Comparison of ENCODE assay signal across 19 mouse cellular contexts in genomic region chr1:184938106-184938505, GRCm38 (mm10). TPM values are rescaled to one million over a fixed set of nuclear protein-coding genes. Genes with fewer than 3 reads are reported as not detected.
DNase-seq lines count a peak whose midpoint lies in the region; ATAC-seq and TF ChIP-seq lines count a peak whose summit lies in the region.
"Had no signal": no experiment of that assay in that cellular context is flagged by ENCODE, and none has a peak within 500 bp of the region (broad histone marks: within the 10 kb centered on the region; RNA-seq: fewer than 3 reads in every experiment).

No protein-coding gene starts in this region.

- H3K9ac ChIP-seq in hindbrain, postnatal 0 days (replicated peaks; ENCODE audit: low read length) = no peak overlapping the region
- H3K9ac ChIP-seq: heart, embryonic 15.5 days; hindbrain, embryonic 15.5 days had no signal

- H3K4me2 ChIP-seq in hindbrain, postnatal 0 days (ENCODE audit: low read depth, low read length) = no peak overlapping the region
- H3K4me2 ChIP-seq: heart, embryonic 11.5 days; heart, embryonic 15.5 days; hindbrain, embryonic 15.5 days had no signal

- no peak for TF ChIP-seq CTCF in hindbrain, postnatal 0 days (IDR thresholded peaks at IDR 0.05; ENCODE audit: low read depth)

- 68% methylated on average over 4 of the region's 4 CpGs for WGBS in hindbrain, postnatal 0 days
- 96% methylated on average over 4 of the region's 4 CpGs for WGBS in hindbrain, embryonic 10.5 days

- no peaks in the 10 kb centered on the region for H3K36me3 ChIP-seq in hindbrain, postnatal 0 days (ENCODE audit: insufficient read depth, low read length)
- H3K36me3 ChIP-seq in hindbrain, embryonic 10.5 days = peaks cover 10% of the 10 kb centered on the region
- H3K36me3 ChIP-seq: heart, embryonic 15.5 days had no signal

- no peak for ATAC-seq in hindbrain, postnatal 0 days
- ATAC-seq: forebrain, embryonic 14.5 days had no signal

- no peaks in the 10 kb centered on the region for H3K4me1 ChIP-seq in hindbrain, postnatal 0 days (ENCODE audit: insufficient read depth, low read length)
- no peaks in the 10 kb centered on the region for H3K4me1 ChIP-seq in hindbrain, embryonic 10.5 days (replicated peaks)
- H3K4me1 ChIP-seq: heart, embryonic 15.5 days; hindbrain, embryonic 15.5 days had no signal

- H3K4me3 ChIP-seq in hindbrain, postnatal 0 days (ENCODE audit: low read length) = no peak overlapping the region
- no peak overlapping the region for H3K4me3 ChIP-seq in hindbrain, embryonic 10.5 days
- H3K4me3 ChIP-seq: embryonic facial prominence, embryonic 10.5 days; gastrocnemius, adult 2 months; heart, adult 2 months; heart, embryonic 15.5 days; hindbrain, embryonic 15.5 days had no signal

- H3K27ac ChIP-seq in hindbrain, postnatal 0 days = no peak overlapping the region
- H3K27ac ChIP-seq in hindbrain, embryonic 10.5 days = no peak overlapping the region
- H3K27ac ChIP-seq: embryonic facial prominence, embryonic 10.5 days; gastrocnemius, adult 2 months; heart, adult 2 months; heart, embryonic 15.5 days; hindbrain, embryonic 15.5 days had no signal

- no peaks in the 10 kb centered on the region for H3K9me3 ChIP-seq in hindbrain, postnatal 0 days (ENCODE audit: low read length)
- no peaks in the 10 kb centered on the region for H3K9me3 ChIP-seq in hindbrain, embryonic 10.5 days
- H3K9me3 ChIP-seq: embryonic facial prominence, embryonic 10.5 days; heart, embryonic 15.5 days; hindbrain, embryonic 15.5 days had no signal

- H3K27me3 ChIP-seq in hindbrain, postnatal 0 days (ENCODE audit: insufficient read depth, low read length) = no peaks in the 10 kb centered on the region
- H3K27me3 ChIP-seq in hindbrain, embryonic 10.5 days (ENCODE audit: insufficient read depth, poor library complexity, severe bottlenecking) = no peaks in the 10 kb centered on the region
- H3K27me3 ChIP-seq: heart, embryonic 15.5 days; hindbrain, embryonic 15.5 days had no signal

- peak; percentile 12 for DNase-seq in hindbrain, postnatal 0 days (ENCODE audit: low spot score)
- no peak for DNase-seq in hindbrain, embryonic 10.5 days (ENCODE audit: low spot score)
- DNase-seq in kidney, postnatal 10 days = peak; percentile 73
- no peak for DNase-seq in kidney, adult 18-20 months
- DNase-seq in kidney, postnatal 25 days = peak; percentile 38 to 44
- DNase-seq in kidney, postnatal 4 days = peak; percentile 67 to 77
- DNase-seq in layer of hippocampus, adult 8-10 months (ENCODE audit: low spot score in 2 of 2) = no peak
- no peak for DNase-seq in lung, postnatal 36 days
- DNase-seq: adrenal gland, adult 8-10 months; adrenal gland, postnatal 36 days; cerebellum, adult 8-10 months; gastrocnemius, adult 2 months; gastrocnemius, postnatal 36 days; heart, adult 2 months had no signal

RNA-seq across cellular contexts. Expression of gene C130074G19Rik, which starts 55.1 kb away (rescaled TPM):
- total RNA-seq in hindbrain, postnatal 0 days (2014; rRNA removed) = 4.2 and 6.6 TPM in 2 replicates
- polyA plus RNA-seq in hindbrain, postnatal 0 days (2015; fragmentation: Nextera tagmentation; extraction: Ambion mirVana) = 1.1 TPM in 2 replicates
- 0.64 and 0.72 TPM in 2 replicates for polyA plus RNA-seq in hindbrain, embryonic 10.5 days (2016; fragmentation: Nextera tagmentation; extraction: Ambion mirVana)
- total RNA-seq in layer of hippocampus, adult 8-10 months (2022) = 1 to 10 TPM; 7.2 to 8.9 (median 8.4) TPM

Comparison
In these comparisons a context has a peak if more than half of its experiments do, and no peak if none do; other contexts are left out.
1. DNase-seq: peak in hindbrain, postnatal 0 days (single experiment), kidney, postnatal 10 days (single experiment), kidney, postnatal 25 days (2 of 2) and kidney, postnatal 4 days (2 of 2); none in hindbrain, embryonic 10.5 days (single experiment), kidney, adult 18-20 months (single experiment), layer of hippocampus, adult 8-10 months (0 of 2) and lung, postnatal 36 days (single experiment).